Mouse (Mus musculus) forebrain, embryonic 11.5 days (tissue): ENCODE measurements at regions not wholly inside any gene's neighbourhood (a gene's known extent, or its start where the extent isn't known, plus 50 kb on each side); places are given as distances from the start of the nearest gene placed in this dataset.

ENCODE experiments used
- ATAC-seq: fragments of 200-750 bp; cut with Nextera tagmentation; replicated peaks from 2 replicates; pipeline ENCODE4 v1.8.0; 2017; ENCODE audit warnings: moderate TSS enrichment; ENCODE audit not compliant: low FRiP score
- DNase-seq: peaks from one replicate; pipeline ENCODE4 v3.0.0-alpha.2; 2017; ENCODE audit warnings: low spot score
- H3K27ac ChIP-seq: fragments of 300-500 bp; sonication (generic); 2 replicates; pipeline ENCODE4 v1.5.1; 2014; ENCODE audit warnings: low read depth, low read length
- H3K27me3 ChIP-seq: fragments of 300-500 bp; sonication (generic); 2 replicates; pipeline ENCODE4 v1.6.1; 2014; ENCODE audit warnings: mild to moderate bottlenecking, low read length, mixed read lengths; ENCODE audit not compliant: control insufficient read depth, insufficient read depth
- H3K36me3 ChIP-seq: fragments of 300-500 bp; sonication (generic); 2 replicates; pipeline ENCODE4 v1.6.1; 2014; ENCODE audit warnings: mild to moderate bottlenecking, low read length, moderate library complexity, mixed read lengths; ENCODE audit not compliant: control insufficient read depth, insufficient read depth
- H3K4me1 ChIP-seq: fragments of 300-500 bp; sonication (generic); replicated peaks from 2 replicates; pipeline ENCODE4 v1.6.1; 2014; ENCODE audit warnings: low read length, mixed read lengths; ENCODE audit not compliant: control insufficient read depth, insufficient read depth
- H3K4me2 ChIP-seq: fragments of 300-500 bp; sonication (generic); 2 replicates; pipeline ENCODE4 v1.6.1; 2014; ENCODE audit warnings: low read depth, mild to moderate bottlenecking, low read length, moderate library complexity, mixed read lengths; ENCODE audit not compliant: severe bottlenecking
- H3K4me3 ChIP-seq: fragments of 300-500 bp; sonication (generic); 2 replicates; pipeline ENCODE4 v1.5.1; 2014; ENCODE audit warnings: low read depth, low read length
- H3K9ac ChIP-seq: fragments of 300-500 bp; sonication (generic); 2 replicates; pipeline ENCODE4 v1.6.1; 2014; ENCODE audit warnings: low read length
- H3K9me3 ChIP-seq: fragments of 300-500 bp; sonication (generic); 2 replicates; pipeline ENCODE4 v1.6.1; 2016; ENCODE audit warnings: low read length, mixed read lengths; ENCODE audit not compliant: control insufficient read depth
- WGBS: fragments of 180-500 bp; shearing (Covaris S2); extraction: QIAGEN DNeasy Blood & Tissue Kit; methylation state at CpG from one replicate; pipeline ENCODE4 v1.1.7; 2014; 5-methylcytosine and 5-hydroxymethylcytosine counted together

DNA sequence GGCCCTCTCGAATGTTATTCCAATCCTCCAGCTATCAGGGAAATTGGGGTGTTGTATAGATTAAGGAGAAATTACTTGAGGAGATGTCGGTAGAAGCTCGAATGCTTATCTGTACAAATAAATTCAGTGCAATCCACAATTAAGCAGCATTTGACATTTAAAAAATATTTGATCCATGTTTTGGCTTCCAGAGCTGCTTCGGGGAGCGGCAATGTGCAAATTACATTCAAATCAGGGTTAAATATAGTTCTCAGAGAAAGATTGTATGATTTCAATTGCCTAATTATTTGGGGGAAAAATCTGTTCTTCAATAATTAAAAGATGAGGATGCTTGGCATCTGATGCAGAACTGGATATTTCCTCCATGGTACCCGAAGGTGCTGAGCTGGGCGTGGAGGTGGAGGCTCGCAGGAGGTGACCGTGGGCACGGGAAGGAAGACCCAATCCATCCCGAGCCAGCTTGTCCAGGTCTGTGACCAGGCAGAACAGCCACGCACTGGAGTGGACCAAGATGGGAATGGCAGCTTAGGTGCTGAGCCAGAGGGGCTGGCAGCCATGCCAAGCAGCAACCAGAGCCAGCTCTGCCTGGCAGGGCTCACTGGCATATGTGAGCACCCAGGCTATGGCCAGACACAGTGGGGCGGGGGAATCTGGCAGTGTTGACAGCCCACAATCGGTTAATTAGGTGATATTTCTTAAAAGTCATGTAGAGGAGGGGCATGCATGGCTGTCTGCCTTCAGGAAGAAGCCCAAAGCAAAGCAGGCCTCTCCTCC lies 117.5 kb downstream of the Kif26a start:
- Histone ChIP-seq H3K4me1 (no peaks in the 10 kb centered on the region), H3K4me2 (no peak overlapping the region), H3K4me3 (no peak overlapping the region), H3K27me3 (no peaks in the 10 kb centered on the region), H3K36me3 (no peaks in the 10 kb centered on the region), H3K27ac (no peak overlapping the region), H3K9ac (no peak overlapping the region), H3K9me3 (no peaks in the 10 kb centered on the region)
- DNase-seq = no peak
- 88% methylated on average over 14 of the region's 14 CpGs for WGBS
- no peak for ATAC-seq

DNA sequence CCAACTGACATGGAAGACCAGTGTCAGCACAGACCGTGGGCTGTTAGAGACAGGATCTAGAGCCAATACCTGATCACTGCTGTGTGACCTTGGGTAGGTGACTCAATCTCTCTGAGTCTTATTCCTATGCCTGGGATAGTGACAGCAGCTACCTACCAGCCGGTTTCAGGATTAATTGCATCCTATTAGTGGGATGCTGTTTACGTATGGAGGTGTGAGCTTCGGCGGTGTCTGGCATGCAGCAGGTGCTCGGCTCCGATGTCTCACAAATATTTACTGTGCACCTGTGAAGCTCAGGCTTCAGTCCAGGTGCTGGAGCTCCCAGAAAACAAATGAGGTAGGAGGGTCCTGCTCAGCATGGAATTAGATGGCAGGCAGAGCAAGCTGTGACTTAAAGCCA lies 118.2 kb downstream of the Kif26a start:
- 90% methylated on average over 7 of the region's 7 CpGs for WGBS
- ATAC-seq = no peak

DNA sequence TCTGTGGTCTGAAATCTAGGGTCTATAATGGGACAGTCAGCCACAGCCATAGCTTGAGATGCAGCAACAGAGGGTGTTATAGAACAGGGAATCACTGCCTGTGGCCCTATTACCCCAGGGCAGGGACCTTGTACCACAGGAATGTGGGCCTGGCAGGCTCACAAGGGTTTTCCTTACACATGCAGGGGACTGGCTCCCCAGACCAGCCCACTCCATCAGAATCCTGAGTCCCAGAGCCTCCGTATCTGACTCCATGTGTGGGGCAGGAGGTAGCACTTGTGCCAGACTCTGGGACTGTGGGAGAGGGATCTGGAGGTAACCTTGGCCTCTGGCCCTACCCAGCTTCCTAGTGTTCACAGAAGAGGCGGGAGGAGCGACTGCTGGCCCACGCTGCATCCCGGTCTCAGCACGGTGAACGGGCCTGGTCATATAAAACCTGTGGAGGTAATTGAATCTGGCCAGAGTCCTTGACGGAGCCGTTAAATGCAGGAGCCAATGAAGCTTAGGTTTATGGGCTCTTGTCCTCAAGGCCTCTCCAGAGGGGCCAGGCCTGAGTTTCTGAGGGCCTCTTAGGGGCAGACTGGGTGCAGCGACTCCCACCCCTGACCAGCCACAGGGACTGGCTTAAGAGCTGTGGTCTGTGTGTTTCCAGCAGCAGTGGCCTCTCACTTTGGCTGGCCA lies 119.4 kb downstream of the Kif26a start:
- ATAC-seq = no peak

More for the DNA sequence above, 118.2 kb downstream of the Kif26a start:
- no peak overlapping the region for H3K4me2 ChIP-seq
- H3K36me3 ChIP-seq = no peaks in the 10 kb centered on the region
- no peaks in the 10 kb centered on the region for H3K4me1 ChIP-seq
- H3K9me3 ChIP-seq = no peaks in the 10 kb centered on the region
- no peaks in the 10 kb centered on the region for H3K27me3 ChIP-seq
- no peak for DNase-seq
- no peak overlapping the region for H3K27ac ChIP-seq
- no peak overlapping the region for H3K9ac ChIP-seq
- H3K4me3 ChIP-seq = no peak overlapping the region

DNA sequence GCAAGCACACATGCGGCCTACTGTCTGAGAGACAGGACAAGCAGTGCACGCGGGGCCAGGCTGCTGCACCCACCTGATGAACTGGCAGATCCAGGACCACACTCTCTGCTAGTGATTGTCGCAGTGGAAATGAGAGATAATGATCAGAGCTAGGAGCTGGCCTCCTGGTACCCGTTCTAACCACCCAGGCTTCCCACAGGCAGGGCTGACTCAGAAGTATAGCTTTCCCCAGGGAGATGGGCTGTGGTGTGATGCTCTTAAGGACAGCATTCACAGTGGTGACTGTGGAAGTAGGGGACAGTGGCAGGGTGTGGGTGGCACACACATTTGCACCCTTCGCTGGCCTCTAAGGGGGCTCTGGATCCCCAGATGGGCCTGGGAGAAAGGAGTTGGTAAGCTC lies 128.0 kb downstream of the Kif26a start:
- no peak overlapping the region for H3K27ac ChIP-seq
- WGBS = 90% methylated on average over 6 of the region's 6 CpGs
- H3K4me3 ChIP-seq = no peak overlapping the region
- H3K27me3 ChIP-seq = no peaks in the 10 kb centered on the region
- H3K36me3 ChIP-seq = no peaks in the 10 kb centered on the region
- H3K4me2 ChIP-seq = no peak overlapping the region
- ATAC-seq (no peak), DNase-seq (no peak)
- H3K4me1 ChIP-seq = peaks cover 19% of the 10 kb centered on the region
- no peaks in the 10 kb centered on the region for H3K9me3 ChIP-seq
- H3K9ac ChIP-seq = no peak overlapping the region

More for the DNA sequence above, 119.4 kb downstream of the Kif26a start:
- no peaks in the 10 kb centered on the region for H3K27me3 ChIP-seq
- no peak overlapping the region for H3K4me2 ChIP-seq
- H3K9me3 ChIP-seq = no peaks in the 10 kb centered on the region
- H3K4me1 ChIP-seq = no peaks in the 10 kb centered on the region
- no peaks in the 10 kb centered on the region for H3K36me3 ChIP-seq
- H3K4me3 ChIP-seq = no peak overlapping the region
- DNase-seq = no peak
- H3K9ac ChIP-seq = no peak overlapping the region
- WGBS = 75% methylated on average over 10 of the region's 10 CpGs
- H3K27ac ChIP-seq = no peak overlapping the region

DNA sequence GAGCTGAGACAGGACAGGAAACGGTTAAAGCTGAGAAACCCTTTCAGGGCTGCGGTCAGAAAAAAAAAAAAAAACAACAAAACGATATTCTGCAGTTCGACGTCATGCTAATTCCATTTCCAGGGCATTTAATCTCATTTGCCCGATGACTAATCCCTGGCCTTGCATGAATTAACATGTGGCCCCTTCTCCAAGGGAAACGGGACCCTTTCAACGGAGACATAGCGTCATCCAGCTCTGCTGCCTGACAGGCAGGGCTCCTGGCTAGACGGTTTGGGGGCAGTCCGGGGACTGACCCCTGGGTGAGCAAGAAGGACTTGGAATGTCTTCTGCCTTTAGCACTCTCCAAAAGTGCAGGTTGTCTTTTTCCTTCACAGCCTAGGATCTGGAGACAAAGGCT lies 128.7 kb downstream of the Kif26a start:
- Histone ChIP-seq H3K9me3 (no peaks in the 10 kb centered on the region), H3K4me1 (peaks cover 19% of the 10 kb centered on the region), H3K27ac (no peak overlapping the region), H3K36me3 (no peaks in the 10 kb centered on the region), H3K4me3 (no peak overlapping the region), H3K4me2 (no peak overlapping the region), H3K27me3 (no peaks in the 10 kb centered on the region), H3K9ac (no peak overlapping the region)
- no peak for ATAC-seq
- DNase-seq = no peak
- WGBS = 14% methylated on average over 11 of the region's 11 CpGs

DNA sequence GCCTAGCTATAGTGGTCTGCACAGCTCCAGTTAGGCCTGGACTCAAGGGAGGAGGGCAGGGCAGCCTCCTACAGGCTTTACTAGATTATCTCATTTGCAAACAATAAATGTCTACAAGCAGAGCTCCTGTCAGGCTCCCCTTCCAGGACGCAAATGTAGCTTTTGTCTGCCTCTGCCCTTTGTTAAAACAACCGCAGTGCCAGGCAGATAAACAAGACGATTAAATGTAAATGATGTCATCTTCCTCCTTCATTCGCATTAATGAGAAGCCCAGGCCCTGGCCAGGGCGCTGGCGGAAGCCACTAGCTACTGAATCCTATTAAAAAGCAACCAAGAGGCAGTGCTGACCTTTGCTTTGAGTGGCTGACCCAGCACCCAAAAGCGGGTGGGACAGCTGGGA lies 130.6 kb downstream of the Kif26a start:
- no peak overlapping the region for H3K4me2 ChIP-seq
- WGBS = 21% methylated on average over 7 of the region's 7 CpGs
- no peak overlapping the region for H3K9ac ChIP-seq
- peaks cover 19% of the 10 kb centered on the region for H3K4me1 ChIP-seq
- no peaks in the 10 kb centered on the region for H3K36me3 ChIP-seq
- H3K27me3 ChIP-seq = no peaks in the 10 kb centered on the region
- no peak for DNase-seq
- no peaks in the 10 kb centered on the region for H3K9me3 ChIP-seq
- H3K4me3 ChIP-seq = no peak overlapping the region
- no peak overlapping the region for H3K27ac ChIP-seq
- no peak for ATAC-seq

DNA sequence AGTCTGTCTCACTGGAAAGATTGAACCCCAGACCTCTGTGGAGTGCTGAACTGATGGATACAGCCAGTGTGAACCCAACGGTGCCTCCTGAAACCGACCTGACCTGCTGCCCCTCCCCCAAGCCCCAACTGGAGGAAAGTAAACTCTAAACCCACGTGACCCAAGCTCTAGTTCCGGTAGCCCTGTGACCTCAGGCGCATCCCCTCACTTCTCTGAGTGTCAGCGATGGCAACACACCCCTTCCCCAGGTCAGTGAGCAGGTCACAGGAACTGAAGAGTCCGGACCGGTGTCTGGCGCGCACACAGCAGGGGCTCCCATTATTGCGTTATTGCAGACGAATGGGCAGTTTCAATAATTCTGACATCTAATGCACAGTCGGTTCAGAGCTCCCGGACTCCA lies 131.5 kb downstream of the Kif26a start:
- Histone ChIP-seq H3K9ac (no peak overlapping the region), H3K4me3 (no peak overlapping the region), H3K36me3 (no peaks in the 10 kb centered on the region), H3K4me2 (no peak overlapping the region), H3K27ac (no peak overlapping the region), H3K27me3 (no peaks in the 10 kb centered on the region), H3K4me1 (peaks cover 19% of the 10 kb centered on the region), H3K9me3 (no peaks in the 10 kb centered on the region)
- no peak for ATAC-seq
- DNase-seq = no peak
- WGBS = 35% methylated on average over 14 of the region's 14 CpGs

DNA sequence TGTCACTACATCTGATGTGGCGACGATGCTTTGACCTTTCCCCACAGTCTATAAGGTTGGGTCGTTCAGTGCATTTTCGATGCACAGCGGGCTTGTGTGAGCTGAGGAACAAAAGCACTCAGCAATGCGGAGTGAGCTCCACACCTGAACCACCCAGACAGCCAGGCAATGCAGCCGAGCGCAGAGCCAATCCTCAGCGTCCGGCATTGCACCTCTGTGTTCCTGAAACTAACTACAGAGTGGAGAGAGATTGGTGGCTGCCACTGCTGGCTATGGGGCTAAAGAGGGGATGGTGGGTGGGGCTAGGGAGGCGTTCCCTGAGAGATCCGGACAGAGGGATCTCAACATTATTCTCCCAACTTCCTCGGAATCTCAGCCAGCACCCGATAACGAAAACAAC lies 139.1 kb downstream of the Kif26a start:
- no peak overlapping the region for H3K27ac ChIP-seq
- 55% methylated on average over 15 of the region's 15 CpGs for WGBS
- H3K27me3 ChIP-seq = no peaks in the 10 kb centered on the region
- no peak overlapping the region for H3K4me2 ChIP-seq
- ATAC-seq (no peak), DNase-seq (no peak)
- no peak overlapping the region for H3K9ac ChIP-seq
- H3K4me3 ChIP-seq = no peak overlapping the region
- H3K4me1 ChIP-seq = 0 out of 2 replicates have a peak, but pooled peaks cover 2% of the 10 kb centered on the region
- no peaks in the 10 kb centered on the region for H3K36me3 ChIP-seq
- H3K9me3 ChIP-seq = no peaks in the 10 kb centered on the region

DNA sequence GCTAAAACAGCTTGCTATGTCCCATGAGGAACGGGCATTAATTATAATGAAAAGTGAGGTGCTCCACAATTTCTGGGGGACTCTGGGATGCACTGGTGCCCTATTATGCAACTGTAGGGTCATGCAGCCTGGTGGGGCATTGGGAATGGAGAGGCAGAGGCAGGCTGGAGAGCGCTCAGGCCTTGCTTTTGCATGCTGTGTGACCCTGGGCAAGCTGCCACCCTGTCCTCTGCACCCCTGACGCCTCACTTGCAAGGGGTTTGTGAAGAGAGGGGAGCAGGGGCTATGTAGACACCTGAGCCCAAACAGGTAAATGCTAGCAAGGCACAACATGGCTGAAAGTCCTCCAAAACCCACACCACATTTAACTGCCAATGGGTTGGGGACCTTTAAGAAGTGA lies 142.8 kb downstream of the Kif26a start:
- Histone ChIP-seq H3K27ac (no peak overlapping the region), H3K4me1 (no peaks in the 10 kb centered on the region), H3K27me3 (no peaks in the 10 kb centered on the region), H3K4me3 (no peak overlapping the region), H3K9ac (no peak overlapping the region), H3K4me2 (no peak overlapping the region), H3K36me3 (no peaks in the 10 kb centered on the region), H3K9me3 (no peaks in the 10 kb centered on the region)
- DNase-seq (no peak), ATAC-seq (no peak)
- WGBS = 76% methylated on average over 3 of the region's 3 CpGs
